Mouse (Mus musculus) right cerebral cortex, postnatal 10 days (tissue): ENCODE results near the gene Stk11.

Experiments
- DNase-seq, 2 experiments: peaks; one replicate each; pipeline ENCODE4 v3.0.0; 2021; ENCODE audit warnings: low spot score in 2 of 2

The Stk11 gene

GRCm38 (mm10) chr10:80095547-80095946 lies 20.1 kb upstream of the Stk11 start:
- DNase-seq = no peak

DNA sequence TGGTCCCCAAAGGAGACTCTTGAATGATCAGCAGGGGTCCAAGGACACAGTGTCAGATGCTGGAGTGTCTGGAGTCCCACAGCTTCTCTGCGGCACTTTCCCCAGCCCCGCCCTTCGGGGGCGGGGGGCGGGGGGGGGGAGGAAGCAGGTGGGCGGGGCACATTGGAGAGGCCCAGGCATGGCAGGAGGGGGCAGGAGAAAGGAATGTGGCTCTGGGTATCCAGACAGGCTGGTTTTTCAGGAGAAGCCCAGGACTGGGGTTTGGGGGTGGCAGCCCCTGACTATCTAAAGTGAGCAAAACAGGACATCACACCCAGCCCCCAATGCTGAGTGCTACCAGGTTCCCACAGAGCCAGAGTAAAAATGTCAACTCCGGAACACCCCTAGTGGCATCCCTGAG lies 18.3 kb upstream of the Stk11 start:
- no peak for DNase-seq

DNA sequence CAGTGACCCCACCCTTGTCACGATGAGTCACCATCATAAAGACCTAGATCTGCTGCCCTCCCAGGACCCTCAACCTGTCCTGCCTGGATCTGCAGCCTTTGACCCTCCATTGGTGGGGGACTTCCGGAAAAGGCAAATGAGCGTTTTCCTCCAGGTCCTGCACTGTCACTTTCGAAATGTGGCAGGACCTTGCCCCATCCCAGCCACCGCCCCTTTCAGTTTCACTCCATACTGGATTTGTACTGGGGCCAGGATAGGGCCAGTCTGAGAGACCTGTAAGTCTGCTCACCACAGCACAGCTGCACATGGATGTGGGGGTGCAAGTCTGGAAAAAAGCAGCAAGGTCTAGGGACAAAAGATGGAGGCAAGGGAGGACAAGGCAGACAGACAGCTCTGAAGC lies 17.0 kb upstream of the Stk11 start:
- DNase-seq = no peak

DNA sequence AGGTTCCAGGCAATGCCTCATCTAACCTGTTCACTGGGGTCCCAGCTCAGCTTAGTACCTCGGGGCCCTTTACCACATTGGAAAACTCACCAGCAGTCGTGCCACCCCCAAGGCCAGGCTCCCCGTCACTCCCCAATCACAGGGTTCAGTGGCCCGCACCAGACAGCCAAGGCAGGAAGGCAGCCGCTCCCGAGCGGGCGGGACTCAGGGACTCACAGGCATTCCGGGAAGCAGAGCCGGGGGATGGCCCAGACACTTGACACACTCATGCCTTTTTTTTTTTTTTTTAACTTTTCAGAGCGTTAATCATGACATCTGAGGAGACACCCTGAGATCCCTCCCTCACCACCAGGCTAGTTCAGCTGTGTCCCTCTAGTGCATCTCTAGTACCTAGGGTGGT lies 14.6 kb upstream of the Stk11 start:
- no peak for DNase-seq

DNA sequence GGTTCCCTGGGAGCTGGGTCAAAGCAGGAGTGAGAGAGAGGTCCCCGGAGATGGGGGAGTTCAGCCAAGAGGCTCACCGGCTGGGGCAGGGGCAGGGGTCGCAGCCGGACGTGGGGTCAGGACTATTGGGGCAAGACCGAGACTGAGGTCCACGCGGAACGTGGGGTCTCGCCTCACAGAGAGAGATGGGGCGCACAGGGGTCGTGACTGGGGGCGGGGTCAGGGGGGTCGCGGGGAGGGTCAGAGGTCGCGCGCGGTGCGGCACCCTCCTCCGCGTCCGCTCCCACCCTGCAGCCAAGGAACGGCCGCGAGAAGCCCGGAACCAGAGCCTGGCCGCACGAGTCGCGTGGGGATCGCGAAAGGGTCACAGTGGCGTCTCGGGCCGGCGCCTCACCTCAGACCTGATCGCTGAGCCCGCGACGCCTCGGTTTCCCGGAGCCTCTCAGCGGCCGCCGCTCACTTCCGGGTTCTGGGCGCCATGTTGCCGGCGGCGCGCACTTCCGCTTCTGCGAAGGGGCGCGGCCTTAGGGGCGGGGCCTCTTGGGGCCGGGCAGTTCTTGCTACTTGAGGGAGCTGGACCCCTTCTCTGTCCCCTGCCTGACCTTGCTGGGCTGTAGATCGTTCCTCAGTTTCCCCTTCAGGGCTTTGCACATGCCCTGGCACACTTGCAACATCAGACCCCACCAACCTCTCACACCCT lies 13.2 kb upstream of the Stk11 start:
- peak; percentile 87 to 88 for DNase-seq

GRCm38 (mm10) chr10:80103032-80103431 lies 12.6 kb upstream of the Stk11 start:
- no peak for DNase-seq

DNA sequence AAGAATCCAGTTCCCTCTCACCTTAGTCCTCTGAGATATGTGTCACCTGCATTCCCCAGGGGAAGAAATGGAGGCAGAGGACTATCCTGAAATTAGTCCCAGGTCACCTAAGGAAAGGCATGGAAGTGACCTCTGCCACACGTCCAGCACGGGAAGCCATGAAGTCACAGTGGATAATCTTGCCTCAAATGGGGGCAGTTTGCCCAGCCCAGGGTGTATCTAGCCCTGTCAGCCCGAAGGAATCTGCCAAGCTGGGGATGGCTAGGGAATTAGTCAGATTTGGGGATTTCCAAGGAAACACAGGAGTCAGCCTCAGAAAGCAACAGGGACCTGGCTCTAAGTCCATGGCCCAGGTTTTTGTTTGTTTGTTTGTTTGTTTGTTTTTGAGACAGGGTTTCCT lies 11.4 kb upstream of the Stk11 start:
- DNase-seq = no peak

GRCm38 (mm10) chr10:80105460-80105859 lies 10.1 kb upstream of the Stk11 start, which contains the start of gene Sbno2:
Sbno2 (minus strand) TSS chr10:80105571.
- DNase-seq = no peak

DNA sequence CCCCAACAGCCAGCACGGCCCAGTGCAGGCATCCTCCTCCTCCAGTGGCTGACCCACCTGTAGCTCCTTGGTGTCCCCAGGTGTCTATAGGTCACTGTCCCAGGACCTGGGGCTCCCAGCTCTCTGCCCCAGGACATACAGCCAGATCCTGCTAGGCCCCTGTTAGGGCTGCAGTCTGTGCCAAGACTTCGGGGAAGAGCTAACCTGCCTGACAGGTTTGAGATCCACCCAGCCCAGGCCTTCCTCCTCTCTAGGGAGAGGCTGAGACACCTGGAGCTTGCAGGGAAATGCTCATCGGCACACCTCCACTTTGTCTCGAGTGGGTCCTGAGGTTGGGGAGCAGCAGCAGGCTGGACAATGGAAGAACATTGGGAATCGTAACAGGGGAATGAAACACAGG lies 9.7 kb upstream of the Stk11 start:
- DNase-seq = no peak

- DNase-seq = no peak
Observed at GRCm38 (mm10) chr10:80107678-80108077, 7.9 kb upstream of the Stk11 start.

- peak; percentile 90 to 91 for DNase-seq
Observed at GRCm38 (mm10) chr10:80114341-80115284, 990 bp upstream of the Stk11 start.

DNA sequence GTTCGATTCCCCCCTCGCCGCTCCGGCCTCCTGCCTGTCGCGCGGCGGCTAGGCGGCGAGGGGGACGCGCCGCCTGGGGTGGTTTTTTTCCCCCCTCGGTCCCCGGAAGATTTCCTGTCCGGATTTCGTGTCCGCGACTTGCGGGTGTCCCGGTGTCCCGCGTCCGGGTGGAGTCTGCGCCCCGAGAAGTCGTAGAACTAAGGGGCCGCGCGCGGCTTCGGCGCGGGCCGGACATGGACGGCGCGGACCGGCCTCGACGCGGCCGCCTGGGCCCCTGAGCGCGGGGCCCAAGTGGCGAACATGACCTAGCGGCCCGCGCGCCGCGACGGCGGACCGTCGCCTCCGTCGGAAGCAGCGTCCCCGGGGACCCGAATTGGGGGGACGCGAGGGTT lies 337 bp downstream of the Stk11 start:
- no peak for DNase-seq

- DNase-seq = peak in 1 of 2 experiments; percentile 40
Observed at GRCm38 (mm10) chr10:80116563-80116926, 942 bp downstream of the Stk11 start.

DNA sequence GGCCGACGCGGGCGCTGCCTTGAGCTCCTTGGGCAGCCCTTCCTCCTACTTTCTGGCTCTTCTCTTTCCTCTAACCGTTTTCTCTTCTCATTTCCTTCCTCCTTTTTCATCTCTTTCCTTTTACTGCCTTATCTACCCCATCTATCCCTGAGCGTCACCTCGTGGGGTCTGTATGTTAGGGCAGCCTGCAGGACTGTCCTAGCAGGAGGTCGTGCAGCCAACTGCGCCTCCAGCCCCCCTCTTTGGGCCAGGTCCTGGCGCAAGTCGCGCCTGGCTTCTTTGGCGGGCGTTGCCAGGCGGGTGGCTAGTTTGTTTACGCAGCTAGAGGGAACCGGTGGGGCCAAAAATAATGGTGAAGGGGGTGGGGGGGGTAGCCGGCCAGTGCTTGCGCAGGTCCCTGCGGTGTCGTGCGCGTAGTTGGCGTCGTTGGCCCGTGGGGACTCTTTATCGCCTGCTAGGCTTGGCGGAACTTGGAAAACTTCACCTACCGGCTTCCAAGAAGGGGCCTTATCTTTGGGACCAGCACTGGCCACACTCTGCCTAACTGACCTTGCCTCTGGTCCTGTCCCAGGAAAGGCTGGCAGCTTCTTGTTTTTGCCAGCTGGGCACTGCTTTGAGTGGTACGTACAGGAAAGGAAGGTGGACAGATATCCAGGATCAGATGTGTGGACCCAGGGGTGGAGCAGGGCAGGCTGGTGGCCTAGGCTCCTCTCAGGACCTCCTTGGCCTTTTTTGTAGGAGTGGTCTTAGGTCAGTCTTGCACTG lies 1.5 kb downstream of the Stk11 start:
- DNase-seq = peak in 1 of 2 experiments; percentile 44

- DNase-seq = peak in 1 of 2 experiments; percentile 35
Observed at GRCm38 (mm10) chr10:80117736-80118135, 2.1 kb downstream of the Stk11 start.

GRCm38 (mm10) chr10:80118552-80118951 lies 2.9 kb downstream of the Stk11 start:
- peak in 1 of 2 experiments; percentile 44 for DNase-seq

DNA sequence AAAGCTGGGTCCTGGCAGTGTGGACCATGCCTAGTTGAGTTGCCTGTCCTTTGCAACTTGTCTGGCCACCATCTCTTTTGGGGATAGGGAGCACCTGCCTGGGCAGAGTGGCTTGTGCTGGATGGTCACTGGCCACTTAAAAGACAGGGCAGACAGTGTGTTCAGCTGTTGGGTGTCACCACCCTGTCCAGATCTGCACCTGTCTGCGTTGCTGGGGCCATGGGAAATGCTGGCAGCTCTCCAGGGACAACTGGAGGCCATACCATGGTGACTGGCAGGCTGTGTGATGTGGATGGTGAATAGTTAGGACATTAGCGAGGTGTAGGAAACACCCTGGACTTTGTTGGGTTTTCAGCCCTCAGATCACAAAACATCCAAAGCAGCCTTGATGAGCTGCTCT lies 4.5 kb downstream of the Stk11 start:
- no peak for DNase-seq

DNA sequence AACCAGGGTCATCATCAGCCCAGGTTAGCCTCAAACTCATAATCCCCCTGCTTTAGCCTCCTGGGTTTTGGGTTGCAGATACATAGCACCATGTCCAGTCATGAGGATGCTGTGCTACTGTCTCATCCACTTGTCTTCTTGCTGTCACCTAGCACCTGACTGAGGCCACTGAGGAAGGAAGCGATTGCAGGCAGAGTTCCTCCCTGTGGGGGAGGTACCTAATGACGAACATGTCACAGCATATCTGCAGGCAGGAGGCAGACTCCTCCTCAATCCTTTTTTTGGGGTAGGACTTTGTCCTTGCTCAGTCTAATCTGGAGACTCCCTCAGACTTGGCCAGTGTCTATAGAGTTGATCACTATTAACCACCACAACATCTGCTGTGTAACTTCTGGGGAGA lies 6.0 kb downstream of the Stk11 start:
- no peak for DNase-seq

GRCm38 (mm10) chr10:80123932-80124562 lies 8.4 kb downstream of the Stk11 start:
- DNase-seq = peak in 1 of 2 experiments; percentile 25

GRCm38 (mm10) chr10:80127920-80128319 lies 12.3 kb downstream of the Stk11 start:
- DNase-seq = no peak

- peak; percentile 52 to 63 for DNase-seq
Observed at GRCm38 (mm10) chr10:80129846-80130245, 14.2 kb downstream of the Stk11 start.
